Mouse (Mus musculus) kidney, postnatal 14 days (tissue): ENCODE data around the gene Nr5a1.

Experiments used
- DNase-seq: peaks from one replicate; pipeline ENCODE4 v3.0.0; 2022; ENCODE audit warnings: mixed read lengths

Nr5a1 gene

DNA sequence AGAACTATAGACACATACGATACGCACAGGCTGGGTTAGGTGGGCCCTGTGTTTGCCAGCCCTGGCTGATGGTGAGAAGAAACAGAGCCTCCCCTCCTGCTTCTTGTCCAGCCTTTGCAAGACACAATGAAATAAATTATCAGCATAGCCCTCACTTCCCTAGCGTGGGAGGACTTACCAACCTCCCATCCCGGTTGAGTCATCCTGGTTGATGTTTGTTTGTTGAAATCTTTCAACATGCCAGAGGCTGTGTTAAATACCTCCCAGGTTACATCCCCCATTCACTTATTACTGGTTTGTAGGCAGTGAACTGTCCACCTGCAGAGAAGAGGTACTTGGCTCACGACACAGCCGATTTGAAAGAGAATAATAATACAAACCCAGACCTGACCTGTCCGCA, 66.7 kb downstream of the Nr5a1 start:
- DNase-seq: no peak

DNA sequence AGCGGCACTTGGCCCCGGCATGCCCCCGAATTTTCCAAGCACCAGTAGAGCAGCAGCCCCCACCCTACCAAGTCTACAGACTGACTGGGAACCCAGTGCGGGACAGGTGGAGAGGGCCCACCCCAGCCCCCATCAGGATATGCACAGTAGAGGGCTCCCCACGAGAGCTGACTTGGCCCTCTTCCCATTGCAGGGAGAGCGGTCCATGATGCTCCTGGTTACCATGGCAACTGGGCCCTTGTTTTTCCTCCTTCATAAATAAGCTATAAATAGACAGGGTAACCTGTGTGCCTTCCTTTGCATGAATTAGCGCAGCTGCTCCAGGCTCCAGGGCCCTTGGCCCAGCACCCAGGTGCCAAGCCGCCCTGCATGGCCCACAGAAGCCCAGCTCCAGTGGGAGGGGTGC, 67.1 kb downstream of the Nr5a1 start:
- DNase-seq: no peak

DNA sequence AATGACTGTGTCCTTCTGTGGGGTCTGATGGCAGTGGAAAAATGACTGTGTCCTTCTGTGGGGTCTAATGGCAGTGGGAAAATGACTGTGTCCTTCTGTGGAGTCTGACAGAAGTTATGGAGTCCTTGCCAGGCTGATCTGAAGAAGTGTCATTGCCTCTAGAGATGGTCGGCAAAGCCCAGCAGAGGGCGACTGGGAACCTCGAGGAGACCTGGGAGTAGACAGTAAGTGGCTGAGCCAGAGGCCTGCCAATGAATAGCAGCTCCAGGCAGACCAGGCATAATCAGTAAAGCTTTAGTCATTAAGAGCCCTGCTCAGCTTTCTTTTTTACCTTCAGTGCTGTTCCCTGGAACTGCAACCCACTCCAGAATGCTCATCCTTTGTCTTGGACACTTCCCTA, 68.4 kb downstream of the Nr5a1 start:
- peak; percentile 77 for DNase-seq

- peak; percentile 93 for DNase-seq
Observed at GRCm38 (mm10) chr2:38643625-38644427, 70.5 kb downstream of the Nr5a1 start, which contains the start of gene Psmb7. TSS of gene Psmb7 (minus strand) at chr2:38644087.
